Mouse (Mus musculus): Measurements from ENCODE around the gene Pbrm1.

Gene Pbrm1

DNA sequence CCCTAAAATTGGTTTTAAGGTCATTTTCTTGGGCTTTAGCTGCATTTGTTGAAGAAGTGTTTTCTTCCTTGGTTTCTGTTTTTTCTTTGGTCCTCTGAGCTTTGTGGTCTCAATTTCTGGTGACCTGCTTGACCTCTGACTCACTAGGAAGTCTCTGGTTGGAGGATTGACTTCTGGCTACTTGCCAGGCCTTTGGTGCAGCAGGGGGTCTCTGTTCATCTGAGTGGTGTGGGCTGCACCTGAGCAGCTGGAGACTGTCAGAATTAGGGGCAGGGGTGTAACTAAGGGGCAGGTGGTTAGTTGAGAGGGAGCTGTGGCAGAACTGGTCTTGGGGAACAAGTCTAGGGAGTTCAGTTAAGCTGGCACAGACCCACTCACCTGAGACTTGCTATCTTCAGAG, 62.2 kb downstream of the Pbrm1 start:
- DNase-seq = no peak

- no peak for DNase-seq
These were observed 68.5 kb downstream of the Pbrm1 start for GRCm38 (mm10) chr14:31087433-31087832.

- no peak for DNase-seq
These were observed 69.6 kb downstream of the Pbrm1 start for GRCm38 (mm10) chr14:31088515-31088914.

DNA sequence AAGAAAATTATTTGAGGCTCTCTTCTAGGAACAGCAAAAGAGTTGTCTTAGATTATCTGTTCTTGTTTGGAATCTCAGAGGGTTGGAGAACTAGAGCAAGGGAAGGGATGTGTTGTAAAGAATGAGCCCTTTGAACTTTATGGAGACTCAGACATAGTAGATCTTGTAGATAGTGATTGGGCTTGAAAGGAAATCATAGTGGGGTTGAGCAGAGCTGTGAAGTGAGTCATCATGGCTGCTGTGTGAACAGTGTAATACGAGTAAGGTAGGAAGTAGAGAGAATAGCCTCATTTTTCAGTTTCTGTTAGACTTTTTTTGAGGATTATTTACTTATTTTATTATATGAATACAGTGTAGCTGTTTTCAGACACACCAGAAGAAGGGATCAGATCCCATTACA, 71.0 kb downstream of the Pbrm1 start:
- DNase-seq = no peak

DNA sequence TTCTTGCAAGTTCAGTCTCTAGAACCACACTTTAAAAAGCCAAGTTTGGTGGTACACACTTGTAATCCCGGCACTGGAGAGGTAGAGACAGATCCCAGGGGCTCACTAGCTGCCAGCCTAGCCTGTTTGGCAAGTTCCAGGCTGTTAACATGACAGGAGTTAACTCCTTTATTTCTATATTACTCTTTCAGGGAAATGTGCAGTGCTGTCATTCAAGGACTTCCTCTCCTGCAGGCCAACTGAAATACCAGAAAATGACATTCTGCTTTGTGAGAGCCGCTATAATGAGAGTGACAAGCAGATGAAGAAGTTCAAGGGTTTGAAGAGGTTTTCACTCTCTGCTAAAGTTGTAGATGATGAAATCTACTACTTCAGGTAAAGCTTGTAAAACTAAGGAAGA, 86.2 kb downstream of the Pbrm1 start:
- no peak for DNase-seq

GRCm38 (mm10) chr14:31110613-31111012, 91.7 kb downstream of the Pbrm1 start:
- no peak for DNase-seq

GRCm38 (mm10) chr14:31112187-31112586, 93.2 kb downstream of the Pbrm1 start:
- no peak for DNase-seq

- DNase-seq = no peak
These were observed 95.1 kb downstream of the Pbrm1 start for GRCm38 (mm10) chr14:31114011-31114410.

DNA sequence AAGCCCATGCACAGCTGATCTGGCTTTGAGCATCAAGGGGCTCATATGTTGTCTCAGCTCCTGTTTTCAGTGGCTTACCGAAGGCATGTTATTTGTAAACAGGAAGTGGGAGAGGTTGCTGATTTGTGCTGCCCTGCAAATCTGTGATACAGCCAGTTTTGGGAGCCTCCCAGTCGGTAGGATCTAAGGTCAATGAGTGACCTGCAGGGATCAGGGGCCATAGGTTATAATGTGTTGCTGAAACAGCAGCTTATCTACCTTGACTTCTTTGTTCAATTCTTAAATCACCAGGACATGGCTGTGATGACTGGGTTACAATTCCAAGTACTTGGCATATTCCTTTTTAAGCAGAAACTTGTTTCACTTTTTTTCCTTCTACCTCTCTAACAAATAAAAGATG, 96.6 kb downstream of the Pbrm1 start:
- DNase-seq = no peak

GRCm38 (mm10) chr14:31125106-31126075, 106.5 kb downstream of the Pbrm1 start:
- no peak for DNase-seq

GRCm38 (mm10) chr14:31126826-31127225, 107.9 kb downstream of the Pbrm1 start:
- DNase-seq = no peak

DNA sequence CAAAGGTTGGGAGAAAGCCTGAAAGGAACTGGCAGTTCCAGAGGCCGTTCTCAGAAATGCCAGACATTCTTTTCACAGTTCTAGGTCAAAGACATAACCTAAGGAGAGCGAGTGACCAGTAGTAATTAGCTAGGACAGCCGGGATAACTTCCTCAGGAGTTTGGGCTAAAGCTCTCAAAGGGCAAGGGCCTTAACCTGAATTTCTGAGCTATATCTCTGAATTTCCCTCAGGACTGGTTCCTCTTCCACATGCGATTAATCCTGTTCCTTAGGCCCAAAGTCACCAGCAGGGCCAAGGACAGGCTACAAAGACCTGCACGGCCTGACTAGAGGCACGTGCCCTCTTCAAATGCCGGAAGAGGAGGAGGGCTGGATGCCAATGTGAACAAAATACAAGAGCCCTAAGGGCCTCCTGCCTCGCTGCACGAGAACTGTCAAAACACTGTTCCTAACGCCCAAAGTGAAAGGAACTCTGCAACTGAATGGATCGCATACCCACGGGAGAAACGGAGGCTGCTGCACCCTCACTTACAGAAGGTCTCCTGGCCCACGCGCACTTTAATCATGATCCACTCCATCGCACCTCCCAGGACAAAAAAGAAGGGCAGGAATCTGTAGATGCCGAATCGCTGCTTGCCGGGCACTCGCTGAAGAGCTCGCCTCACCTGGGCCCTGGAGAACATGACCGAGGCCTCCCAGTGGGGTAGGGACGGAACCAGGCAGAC, 109.3 kb downstream of the Pbrm1 start:
- DNase-seq = no peak

DNA sequence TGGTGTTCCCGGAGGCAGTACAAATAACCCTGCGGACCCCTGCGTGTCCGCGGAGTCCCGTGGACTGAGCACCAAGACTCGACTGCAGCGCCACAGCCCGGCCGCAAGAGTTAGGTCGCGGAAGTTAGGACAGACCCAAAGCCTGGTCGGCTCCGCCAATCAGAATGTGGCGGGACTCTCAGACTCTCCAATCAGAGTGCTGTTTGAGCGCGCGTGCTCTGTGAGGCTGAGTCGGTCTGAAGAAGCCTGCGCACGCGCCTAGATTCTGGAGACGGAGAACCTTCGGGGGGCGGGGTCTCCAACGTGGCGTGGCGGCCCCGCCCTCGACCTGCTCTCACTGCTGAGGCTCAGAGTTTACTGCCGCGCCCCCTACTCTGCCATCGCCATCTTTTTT, 109.9 kb downstream of the Pbrm1 start, which contains the start of gene Smim4:
Gene Smim4 (minus strand): TSS at position 131 of the 394 bp plus-strand sequence.
- DNase-seq = peak; percentile 96

DNA sequence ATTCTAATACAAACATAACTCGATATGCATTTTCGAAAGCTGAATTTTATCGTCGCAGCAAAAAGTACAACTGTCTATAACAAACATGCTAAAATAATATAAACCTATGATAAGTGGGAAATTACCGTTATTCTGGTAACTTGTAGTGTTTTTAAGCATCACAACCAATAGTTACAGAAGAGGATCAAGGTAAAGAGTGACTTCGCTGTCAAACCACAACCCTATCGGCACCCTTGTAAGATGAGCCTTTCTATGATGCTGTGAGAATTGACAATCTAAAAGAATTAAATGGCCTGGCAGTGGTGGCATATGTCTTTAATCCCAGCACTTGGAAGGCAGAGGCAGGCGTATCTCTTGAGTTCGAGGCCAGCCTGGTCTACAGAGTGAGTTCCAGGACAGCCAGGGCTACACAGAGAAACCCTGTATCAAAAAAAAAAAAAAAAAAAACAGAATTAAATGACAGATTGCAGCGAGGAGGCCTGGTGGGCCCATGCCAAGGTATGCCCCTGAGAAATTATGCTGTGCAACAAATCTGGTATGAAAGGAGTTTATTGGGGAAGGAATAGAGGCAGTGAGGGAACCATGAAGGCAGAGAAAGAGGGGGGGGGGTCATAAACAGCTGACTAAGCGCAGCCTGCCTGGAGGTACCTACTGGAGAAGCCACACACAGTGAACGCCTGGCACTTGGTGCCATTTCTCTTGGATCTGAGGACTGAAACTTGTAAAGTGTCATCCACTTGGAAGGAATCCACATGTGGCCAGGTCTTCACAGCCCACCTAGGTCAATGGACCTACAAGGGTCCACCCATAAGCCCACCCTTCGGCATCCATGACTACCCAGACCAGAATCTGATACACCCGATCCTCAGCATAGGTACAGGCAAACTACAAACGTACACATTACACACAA, 110.6 kb downstream of the Pbrm1 start:
- no peak for DNase-seq

DNA sequence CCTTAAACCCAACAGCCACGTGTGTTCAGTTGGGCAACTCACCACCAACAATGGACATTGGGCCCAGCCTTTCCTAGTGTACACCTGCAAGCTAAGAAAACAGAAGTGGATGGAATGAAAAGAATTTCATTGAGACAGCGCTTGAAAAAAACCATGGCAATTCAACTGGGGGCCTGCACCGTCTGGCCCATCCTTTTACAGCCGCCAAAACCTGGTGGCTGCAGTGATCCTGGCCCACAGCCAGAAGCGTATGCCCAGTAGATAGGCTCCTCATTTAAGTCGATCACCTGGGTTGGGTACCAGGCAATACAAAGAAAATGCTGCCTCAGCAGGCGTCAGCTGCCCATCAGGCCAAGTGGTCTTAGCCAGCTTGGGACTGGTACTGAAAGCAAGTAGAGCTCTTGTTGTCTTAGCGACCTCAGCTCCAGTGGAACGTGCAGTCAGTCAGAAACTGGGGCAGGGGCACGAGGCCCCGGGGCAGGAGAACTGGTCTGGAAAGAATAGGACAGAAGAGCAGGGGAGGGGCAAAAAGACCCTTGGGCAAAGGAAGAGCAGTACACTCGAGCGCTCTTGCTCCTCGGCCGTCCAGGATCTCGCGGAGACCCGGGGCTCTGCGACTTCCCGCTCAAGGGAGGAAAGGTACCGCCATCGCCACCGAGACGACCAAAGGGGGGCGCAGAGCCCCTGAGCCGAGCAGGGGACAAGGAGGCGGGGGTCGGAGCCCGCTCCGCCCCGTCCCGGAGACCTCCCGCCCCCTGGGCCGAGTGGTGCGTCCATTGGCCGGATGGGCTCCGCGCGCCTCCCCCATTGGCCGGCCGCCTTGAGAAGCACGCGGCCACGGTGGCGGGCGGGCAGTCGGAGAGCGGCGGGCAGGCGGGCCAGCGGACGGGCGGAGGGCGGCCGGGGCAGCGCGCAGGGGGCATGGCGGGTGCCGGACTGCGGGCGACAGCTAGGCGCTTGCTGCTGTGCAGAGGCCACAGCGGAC, 111.6 kb downstream of the Pbrm1 start, which contains the start of gene Nt5dc2:
Gene Nt5dc2 (plus strand): TSS at position 818 of the 985 bp plus-strand sequence.
- peak; percentile 74 for DNase-seq

GRCm38 (mm10) chr14:31131272-31131821, 112.4 kb downstream of the Pbrm1 start:
- DNase-seq = no peak

GRCm38 (mm10) chr14:31132031-31132430, 113.1 kb downstream of the Pbrm1 start:
- no peak for DNase-seq

DNA sequence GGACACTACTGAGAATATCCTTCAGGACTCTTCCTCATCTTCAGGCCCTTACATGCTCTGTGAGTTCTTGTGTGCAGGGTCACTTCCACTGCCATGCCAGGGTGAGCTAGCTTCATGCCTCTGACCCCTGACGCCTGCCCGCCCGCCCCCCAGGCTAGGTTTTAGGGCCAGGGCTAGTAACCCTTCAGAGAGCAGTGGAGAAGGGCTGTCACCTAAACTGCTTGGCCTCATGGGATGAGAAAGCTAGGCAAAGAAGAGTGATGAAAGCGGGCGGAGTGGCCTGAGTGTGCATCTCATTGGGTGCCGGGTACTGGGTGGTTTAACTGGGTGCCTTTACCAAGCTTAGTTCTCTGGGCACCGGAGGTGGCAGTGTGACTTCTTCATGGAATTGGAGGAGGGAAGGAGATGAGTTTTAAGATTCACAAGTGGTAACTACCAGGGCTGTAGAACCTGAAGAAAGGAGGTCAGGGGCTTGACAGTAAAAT, 113.6 kb downstream of the Pbrm1 start:
- DNase-seq = no peak

GRCm38 (mm10) chr14:31133023-31133665, 114.2 kb downstream of the Pbrm1 start:
- no peak for DNase-seq

All from right cerebral cortex, postnatal 14 days (tissue).